Mouse (Mus musculus) embryonic facial prominence, embryonic 10.5 days (tissue): ENCODE measurements around the gene Cry2. TPM values are rescaled to one million over a fixed set of nuclear protein-coding genes. Genes with fewer than 3 reads are reported as not detected.

Source experiments
- DNase-seq: peaks from one replicate; pipeline ENCODE4 v3.0.0-alpha.2; 2017; ENCODE audit warnings: low spot score
- H3K27ac ChIP-seq: fragments of 300-500 bp; sonication (generic); replicated peaks from 2 replicates; pipeline ENCODE4 v1.5.1; 2016; ENCODE audit warnings: mild to moderate bottlenecking
- H3K27me3 ChIP-seq: fragments of 300-500 bp; sonication (generic); replicated peaks from 2 replicates; pipeline ENCODE4 v1.6.1; 2016; ENCODE audit warnings: low read depth, mild to moderate bottlenecking; ENCODE audit not compliant: poor library complexity, severe bottlenecking
- H3K36me3 ChIP-seq: fragments of 300-500 bp; sonication (generic); replicated peaks from 2 replicates; pipeline ENCODE4 v1.6.1; 2016; ENCODE audit warnings: mild to moderate bottlenecking, moderate library complexity
- H3K4me1 ChIP-seq: fragments of 300-500 bp; sonication (generic); 2 replicates; pipeline ENCODE4 v1.6.1; 2016
- H3K4me3 ChIP-seq: fragments of 300-500 bp; sonication (generic); 2 replicates; pipeline ENCODE4 v1.5.1; 2016; ENCODE audit warnings: mild to moderate bottlenecking, moderate library complexity
- H3K9me3 ChIP-seq: fragments of 300-500 bp; sonication (generic); 2 replicates; pipeline ENCODE4 v1.6.1; 2016; ENCODE audit warnings: mild to moderate bottlenecking
- WGBS: fragments of 180-500 bp; shearing (Covaris S2); methylation state at CpG from one replicate; pipeline ENCODE4 v1.1.7; 2016; 5-methylcytosine and 5-hydroxymethylcytosine counted together
- polyA plus RNA-seq: library from polyadenylated mRNA; unstranded; fragments of >200 nt; fragmentation: Nextera tagmentation; extraction: Ambion mirVana; gene quantifications from 2 replicates; pipeline ENCODE4 v1.2.1, GENCODE M21; 2016

The Cry2 gene
- polyA plus RNA-seq, 1 experiment from 2014 or later, result 23.4 TPM

DNA sequence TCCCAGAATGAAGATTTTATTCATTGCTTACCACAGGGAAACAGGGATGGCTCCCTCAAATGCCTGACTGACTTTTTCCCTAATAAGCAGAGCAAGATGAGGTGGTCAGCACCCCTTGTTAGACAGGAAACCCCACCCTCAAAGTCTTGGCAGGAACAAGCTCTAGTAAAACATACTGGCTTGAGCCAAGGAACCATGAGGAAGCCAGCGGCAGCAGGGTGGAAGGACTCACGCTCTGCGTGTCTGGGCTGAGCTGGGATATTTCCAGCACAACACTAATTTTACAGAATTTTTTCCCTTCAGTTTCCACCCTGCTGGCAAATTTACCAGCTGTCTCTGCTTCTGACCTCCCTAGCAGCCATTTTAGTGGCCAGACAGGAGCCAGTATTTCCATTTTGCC lies 7.4 kb downstream of the Cry2 start:
- no peak overlapping the region for H3K27ac ChIP-seq
- H3K9me3 ChIP-seq, result no peaks in the 10 kb centered on the region
- H3K36me3 ChIP-seq, result peaks cover 53% of the 10 kb centered on the region
- no peaks in the 10 kb centered on the region for H3K27me3 ChIP-seq
- H3K4me1 ChIP-seq, result peaks cover 62% of the 10 kb centered on the region
- 90% methylated on average over 3 of the region's 3 CpGs for whole genome bisulfite sequencing
- no peak overlapping the region for H3K4me3 ChIP-seq
- DNase-seq, result no peak

DNA sequence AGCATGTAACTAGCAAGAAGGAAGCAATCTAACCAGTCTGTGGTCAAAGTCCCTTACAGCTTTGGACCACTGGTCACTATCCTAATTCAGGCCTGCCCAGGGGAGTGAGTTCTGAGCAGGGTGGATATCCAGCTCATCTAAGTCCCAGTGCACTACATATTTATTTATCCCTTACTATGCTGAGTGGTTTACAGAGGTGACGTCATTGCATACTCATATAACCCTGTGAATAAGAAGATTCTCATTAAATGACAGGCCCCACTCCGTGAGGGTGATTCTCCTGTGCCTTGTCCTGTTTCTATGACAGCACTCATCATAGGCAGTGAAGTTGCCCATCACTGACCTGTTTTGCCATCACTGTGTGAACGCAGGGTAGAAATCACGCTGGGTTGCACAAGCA lies 8.5 kb downstream of the Cry2 start:
- peak overlapping the region; percentile 65; the same call in 1 of the 2 replicates for H3K27ac ChIP-seq
- 91% methylated on average over 4 of the region's 4 CpGs for WGBS
- peaks cover 64% of the 10 kb centered on the region for H3K36me3 ChIP-seq
- H3K4me3 ChIP-seq, result no peak overlapping the region
- H3K9me3 ChIP-seq, result no peaks in the 10 kb centered on the region
- peaks cover 52% of the 10 kb centered on the region for H3K4me1 ChIP-seq
- no peak for DNase-seq
- no peaks in the 10 kb centered on the region for H3K27me3 ChIP-seq

DNA sequence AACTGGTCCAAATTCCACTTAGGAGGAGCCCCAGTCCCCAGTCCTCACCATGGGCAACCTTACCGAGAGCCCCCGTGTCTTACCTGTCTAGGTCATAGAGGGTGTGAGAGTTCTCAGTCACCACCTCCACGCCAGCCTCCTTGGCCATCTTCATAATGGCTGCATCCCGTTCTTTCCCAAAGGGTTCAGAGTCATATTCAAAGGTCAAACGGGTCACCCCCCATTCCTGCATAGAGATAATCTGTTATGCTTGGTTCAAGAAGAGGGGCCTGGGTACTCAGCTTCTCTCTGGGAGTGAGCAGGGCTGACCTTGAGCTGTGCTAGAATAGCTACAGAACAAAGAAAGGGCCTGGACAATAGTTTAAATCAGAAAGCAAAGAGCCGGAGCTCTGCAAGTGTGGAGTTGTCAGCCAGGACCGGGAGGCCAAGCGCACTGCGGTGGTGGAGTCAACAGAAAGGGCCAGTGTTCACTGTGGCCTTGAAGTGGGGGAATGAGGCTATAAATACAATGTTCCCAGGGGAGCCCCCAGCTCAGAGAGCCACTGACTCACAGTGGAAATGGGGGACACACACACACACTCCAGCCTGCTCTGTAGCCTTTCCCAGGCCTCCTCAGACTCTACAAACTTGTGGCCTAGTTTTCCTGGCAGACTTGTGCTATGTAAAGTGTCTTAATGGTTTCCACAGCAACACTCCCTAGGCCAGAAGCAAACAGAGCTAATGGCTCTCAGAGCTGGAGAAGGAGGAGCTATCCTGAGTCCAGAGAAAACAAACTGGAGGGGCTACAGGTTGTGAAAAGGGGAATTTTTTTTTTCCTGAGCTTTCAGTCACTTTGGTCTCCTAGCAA lies 9.2 kb downstream of the Cry2 start:
- Histone ChIP-seq H3K36me3 (peaks cover 71% of the 10 kb centered on the region), H3K9me3 (no peaks in the 10 kb centered on the region), H3K4me1 (peaks cover 50% of the 10 kb centered on the region), H3K27ac (peak overlapping the region; percentile 65), H3K27me3 (no peaks in the 10 kb centered on the region), H3K4me3 (0 out of 2 replicates have a peak overlapping the region, but pooled peaks have one; percentile 2)
- WGBS, result 80% methylated on average over 9 of the region's 9 CpGs
- DNase-seq, result peak; percentile 30

- Histone ChIP-seq H3K4me3 (no peak overlapping the region), H3K4me1 (peaks cover 47% of the 10 kb centered on the region), H3K9me3 (no peaks in the 10 kb centered on the region), H3K27ac (peak overlapping the region; percentile 65), H3K27me3 (no peaks in the 10 kb centered on the region), H3K36me3 (peaks cover 79% of the 10 kb centered on the region)
- 88% methylated on average over 9 of the region's 9 CpGs for WGBS
- no peak for DNase-seq
These were observed 10.0 kb downstream of the Cry2 start for GRCm38 (mm10) chr2:92423702-92424461.

GRCm38 (mm10) chr2:92423156-92423555 lies 10.7 kb downstream of the Cry2 start:
- DNase-seq, result no peak
- Histone ChIP-seq H3K36me3 (peaks cover 86% of the 10 kb centered on the region), H3K9me3 (no peaks in the 10 kb centered on the region), H3K4me1 (peaks cover 40% of the 10 kb centered on the region), H3K27me3 (no peaks in the 10 kb centered on the region), H3K4me3 (no peak overlapping the region), H3K27ac (0 out of 2 replicates have a peak overlapping the region, but pooled peaks have one; percentile 65)
- 90% methylated on average over 9 of the region's 9 CpGs for WGBS

GRCm38 (mm10) chr2:92422388-92423135 lies 11.3 kb downstream of the Cry2 start:
- peaks cover 92% of the 10 kb centered on the region for H3K36me3 ChIP-seq
- H3K27me3 ChIP-seq, result no peaks in the 10 kb centered on the region
- DNase-seq, result no peak
- no peak overlapping the region for H3K4me3 ChIP-seq
- 75% methylated on average over 10 of the region's 10 CpGs for WGBS
- H3K27ac ChIP-seq, result no peak overlapping the region
- peaks cover 34% of the 10 kb centered on the region for H3K4me1 ChIP-seq
- no peaks in the 10 kb centered on the region for H3K9me3 ChIP-seq

DNA sequence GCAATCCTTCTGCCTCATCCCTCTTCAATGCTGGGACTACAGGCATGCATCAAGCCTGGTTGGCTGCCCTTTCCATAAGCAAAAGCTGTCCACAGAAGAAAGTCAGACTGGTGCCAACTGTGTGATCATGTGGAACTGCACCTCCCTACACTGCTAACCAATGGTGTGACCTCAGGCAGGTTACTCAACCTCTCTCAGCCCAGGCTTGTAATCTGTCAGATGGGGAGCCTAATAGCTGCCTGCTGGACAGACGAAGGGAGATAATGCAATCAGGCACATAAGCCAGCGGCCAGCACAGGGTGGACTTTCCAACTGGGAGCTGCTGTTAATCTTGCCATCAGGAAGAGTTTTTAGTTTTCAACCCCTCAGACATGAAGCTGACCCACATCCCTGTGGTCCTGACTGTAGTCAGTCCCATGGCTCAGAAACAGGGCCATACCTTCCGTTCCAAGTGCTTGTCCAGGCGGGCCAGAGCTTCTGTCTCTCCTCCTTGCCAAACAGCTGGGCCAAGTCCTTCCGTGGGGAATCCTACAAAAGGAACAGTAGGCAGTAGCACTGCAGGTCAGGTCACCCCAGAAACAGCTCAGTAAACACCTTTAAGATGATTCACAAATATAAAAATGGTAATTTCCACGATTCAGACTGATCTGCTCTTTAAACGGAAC lies 12.0 kb downstream of the Cry2 start:
- WGBS, result 91% methylated on average over 7 of the region's 7 CpGs
- H3K4me3 ChIP-seq, result no peak overlapping the region
- no peak overlapping the region for H3K27ac ChIP-seq
- no peaks in the 10 kb centered on the region for H3K27me3 ChIP-seq
- peaks cover 29% of the 10 kb centered on the region for H3K4me1 ChIP-seq
- H3K9me3 ChIP-seq, result no peaks in the 10 kb centered on the region
- DNase-seq, result no peak
- peaks cover 99% of the 10 kb centered on the region for H3K36me3 ChIP-seq

DNA sequence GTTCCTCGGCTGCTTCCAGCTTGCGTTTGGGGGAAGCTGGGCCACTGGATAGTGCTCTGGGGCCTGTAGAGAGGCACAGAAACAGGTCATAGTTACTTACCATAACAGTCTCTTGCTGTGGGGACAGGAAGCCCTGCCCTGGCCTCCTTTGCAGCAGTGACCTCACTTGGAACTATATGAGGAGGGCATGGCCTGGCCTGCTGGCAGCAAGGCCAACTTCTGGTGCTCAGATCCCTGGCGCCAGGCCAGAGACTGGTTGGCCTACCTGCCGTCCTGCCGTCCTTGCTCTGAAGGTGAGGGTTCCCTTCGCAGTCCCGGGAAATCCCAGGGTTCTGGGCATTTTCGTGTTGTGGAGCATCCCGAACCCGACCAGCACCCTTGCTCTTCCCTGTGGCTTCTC lies 22.1 kb downstream of the Cry2 start:
- H3K36me3 ChIP-seq, result peaks cover 99% of the 10 kb centered on the region

GRCm38 (mm10) chr2:92408309-92409045 lies 25.4 kb downstream of the Cry2 start:
- WGBS, result 91% methylated on average over 18 of the region's 18 CpGs
- peaks cover 99% of the 10 kb centered on the region for H3K36me3 ChIP-seq
- no peaks in the 10 kb centered on the region for H3K9me3 ChIP-seq
- peaks cover 10% of the 10 kb centered on the region; the same call in 1 of the 2 replicates for H3K4me1 ChIP-seq
- no peak overlapping the region for H3K27ac ChIP-seq
- H3K27me3 ChIP-seq, result no peaks in the 10 kb centered on the region
- DNase-seq, result no peak
- no peak overlapping the region for H3K4me3 ChIP-seq

More for the DNA sequence above, 22.1 kb downstream of the Cry2 start:
- no peaks in the 10 kb centered on the region for H3K4me1 ChIP-seq
- H3K27me3 ChIP-seq, result no peaks in the 10 kb centered on the region
- H3K4me3 ChIP-seq, result no peak overlapping the region
- no peaks in the 10 kb centered on the region for H3K9me3 ChIP-seq
- 93% methylated on average over 10 of the region's 10 CpGs for WGBS
- no peak overlapping the region for H3K27ac ChIP-seq
- DNase-seq, result no peak

DNA sequence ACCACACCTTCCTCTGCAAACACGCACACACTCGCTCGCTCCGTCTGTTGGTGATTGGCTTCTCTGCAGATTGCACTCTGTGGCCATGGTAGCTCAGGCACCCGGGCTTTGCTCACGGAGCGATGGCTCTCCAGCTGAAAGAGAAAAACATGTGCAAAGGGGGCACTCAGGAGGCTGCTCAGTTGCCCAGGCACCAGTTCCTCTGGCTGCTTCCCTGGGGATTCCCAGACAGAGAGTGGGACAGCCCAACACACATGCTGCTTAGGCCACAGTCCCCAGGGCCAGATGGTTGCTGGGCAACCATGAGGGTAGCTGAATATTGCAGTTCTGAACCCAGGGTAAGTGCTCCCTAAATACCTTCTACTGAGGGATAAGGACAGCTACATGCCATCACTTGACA lies 28.2 kb downstream of the Cry2 start:
- H3K36me3 ChIP-seq, result peaks cover 75% of the 10 kb centered on the region

GRCm38 (mm10) chr2:92404737-92405136 lies 29.1 kb downstream of the Cry2 start:
- no peak for DNase-seq
- H3K9me3 ChIP-seq, result no peaks in the 10 kb centered on the region
- peaks cover 66% of the 10 kb centered on the region for H3K36me3 ChIP-seq
- peaks cover 12% of the 10 kb centered on the region for H3K27me3 ChIP-seq
- H3K4me1 ChIP-seq, result peaks cover 22% of the 10 kb centered on the region
- no peak overlapping the region for H3K27ac ChIP-seq
- H3K4me3 ChIP-seq, result no peak overlapping the region
- 83% methylated on average over 6 of the region's 6 CpGs for WGBS

More for the DNA sequence above, 28.2 kb downstream of the Cry2 start:
- Histone ChIP-seq H3K4me1 (peaks cover 18% of the 10 kb centered on the region), H3K4me3 (no peak overlapping the region), H3K27ac (no peak overlapping the region), H3K9me3 (no peaks in the 10 kb centered on the region), H3K27me3 (peaks cover 3% of the 10 kb centered on the region)
- DNase-seq, result no peak
- WGBS, result 90% methylated on average over 7 of the region's 7 CpGs
